Mouse (Mus musculus) common myeloid progenitor, adult 5-6 weeks (primary cell): Measurements from ENCODE around the gene Mrpl45. TPM values are rescaled to one million over a fixed set of nuclear protein-coding genes. Genes with fewer than 3 reads are reported as not detected.
"Not testable (repeated sequence)": the region's sequence is repeated elsewhere in the genome, so short reads cannot be mapped to it uniquely, and the experiment has no call there.

ENCODE experiments used
- ATAC-seq: replicated peaks from 2 replicates; pipeline ENCODE4 v1.8.0; 2016; ENCODE audit warnings: low read depth, mild to moderate bottlenecking, moderate TSS enrichment, inconsistent platforms; ENCODE audit not compliant: poor library complexity, severe bottlenecking
- total RNA-seq: library from RNA; stranded (forward); fragments of 200-1000, 187-1606 nt; gene quantifications from 2 replicates; pipeline ENCODE4 v1.2.3, GENCODE M21; 2017

Gene Mrpl45
- total RNA-seq, 1 experiment from 2014 or later: 23.3 TPM

DNA sequence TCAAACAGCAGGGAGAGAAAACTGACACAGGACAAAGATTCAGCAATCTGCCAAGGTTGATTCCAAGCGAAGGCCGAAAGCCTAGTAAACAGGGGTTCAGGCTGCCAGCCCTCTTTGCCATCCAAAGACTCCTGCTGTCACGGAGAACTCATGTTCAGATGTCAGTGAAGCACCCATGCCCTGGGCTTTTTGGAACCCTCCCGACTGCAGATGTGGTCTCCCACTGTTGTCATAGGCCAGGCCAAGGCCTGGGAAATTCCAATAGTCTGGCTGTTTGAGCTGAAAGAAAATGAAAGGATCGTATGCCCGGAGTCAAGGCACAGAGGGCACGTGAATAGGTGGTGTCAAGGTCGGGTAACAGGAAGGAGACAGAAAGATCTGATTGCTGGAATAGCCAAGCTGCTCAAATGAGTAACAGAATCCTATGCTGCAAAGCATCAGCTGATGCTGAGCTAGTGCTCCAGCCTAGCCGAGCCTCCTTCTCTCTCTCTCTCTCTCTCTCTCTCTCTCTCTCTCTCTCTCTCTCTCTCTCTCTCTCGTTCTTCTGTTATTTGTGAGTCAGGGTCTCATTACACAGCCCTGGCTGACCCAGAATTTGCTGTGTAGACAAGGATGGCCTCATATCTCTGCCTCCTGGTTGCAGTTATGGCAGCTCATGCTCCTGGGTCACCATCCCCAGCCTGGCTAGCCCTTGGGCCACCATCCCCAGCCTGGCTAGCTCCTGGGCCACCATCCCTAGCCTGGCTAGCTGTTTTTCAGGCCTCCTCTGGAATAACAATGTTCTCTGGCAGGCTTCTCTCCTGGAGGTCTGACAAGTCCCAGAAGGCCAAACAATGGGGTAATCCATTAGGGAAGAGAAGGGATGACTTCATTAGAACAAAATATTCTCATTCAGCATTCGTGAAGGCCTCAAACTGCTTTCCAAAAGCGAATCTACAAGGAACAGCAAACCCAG lies 26.0 kb upstream of the Mrpl45 start:
- no peak for ATAC-seq

DNA sequence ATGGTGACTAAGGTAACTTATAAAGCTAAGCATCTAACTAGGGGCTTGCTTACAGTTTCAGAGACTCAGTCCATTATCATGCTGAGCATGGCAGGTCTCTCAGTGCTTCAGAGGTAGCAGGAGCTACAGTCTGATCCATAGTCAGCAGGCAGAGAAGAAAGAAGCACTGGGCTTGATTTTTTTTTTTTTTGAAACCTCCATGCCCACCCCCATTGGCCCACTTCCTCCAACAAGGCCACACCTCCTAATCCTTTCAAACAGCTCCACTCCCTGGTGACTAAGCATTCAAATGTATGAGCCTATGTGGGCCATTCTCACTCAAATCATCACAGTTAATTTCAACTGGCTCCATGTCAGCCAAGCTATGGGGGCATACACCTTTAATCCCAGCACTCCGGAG lies 22.8 kb upstream of the Mrpl45 start:
- ATAC-seq: no peak

DNA sequence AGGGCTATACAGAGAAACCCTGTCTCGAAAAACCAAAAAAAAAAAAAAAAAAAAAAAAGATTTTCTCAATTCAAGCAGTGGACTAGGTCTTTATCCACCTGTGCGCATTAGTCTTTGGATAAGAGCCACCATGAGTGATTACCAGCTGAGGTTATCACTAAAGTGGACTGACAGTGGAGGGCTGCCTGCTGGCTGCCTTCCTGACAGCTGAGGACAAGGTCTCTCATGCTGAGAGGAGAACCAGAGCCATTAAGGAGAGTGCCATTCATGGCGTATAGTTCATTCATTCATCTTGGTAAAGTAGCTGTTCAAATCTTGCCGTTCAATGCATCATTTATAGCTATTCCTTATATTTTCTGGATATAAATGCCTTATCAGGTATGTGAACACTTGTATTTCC lies 19.0 kb upstream of the Mrpl45 start:
- no peak for ATAC-seq

DNA sequence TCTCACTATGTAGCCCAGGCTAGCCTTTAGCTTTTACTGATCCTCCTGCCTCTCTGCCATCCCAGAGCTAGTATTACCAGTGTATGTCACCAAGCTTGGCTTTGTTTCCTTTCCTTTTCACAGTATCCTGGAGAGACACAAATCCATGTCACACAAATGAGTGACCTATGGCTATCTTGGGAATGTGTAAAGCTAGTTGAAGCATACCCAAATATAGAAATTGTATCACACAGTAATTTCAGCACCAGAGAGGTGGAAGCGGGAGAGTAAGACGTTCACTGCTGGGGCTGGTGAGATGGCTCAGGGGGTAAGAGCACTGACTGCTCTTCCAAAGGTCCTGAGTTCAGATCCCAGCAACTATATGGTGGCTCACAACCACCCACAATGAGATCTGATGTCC lies 15.6 kb upstream of the Mrpl45 start:
- ATAC-seq: no peak

DNA sequence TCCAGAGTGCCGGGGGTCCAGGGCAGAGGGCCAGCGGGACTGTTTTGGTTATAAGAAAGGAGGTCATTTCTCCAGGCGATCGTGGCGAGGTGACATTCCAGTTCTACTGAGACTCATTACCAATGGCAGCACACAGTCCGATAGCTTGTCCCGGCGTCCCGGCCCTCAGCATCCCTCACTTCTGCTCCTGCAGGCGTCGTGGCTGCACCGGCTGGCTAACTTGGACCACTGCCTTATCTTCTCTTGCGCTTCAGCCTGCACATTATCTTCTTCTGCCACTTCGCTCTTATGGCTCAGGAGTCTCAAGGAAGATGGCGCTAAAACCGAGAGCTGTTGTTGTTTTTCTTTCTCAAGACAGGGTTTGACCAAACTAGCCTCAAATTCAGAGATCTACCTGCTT lies 14.1 kb upstream of the Mrpl45 start:
- no peak for ATAC-seq

DNA sequence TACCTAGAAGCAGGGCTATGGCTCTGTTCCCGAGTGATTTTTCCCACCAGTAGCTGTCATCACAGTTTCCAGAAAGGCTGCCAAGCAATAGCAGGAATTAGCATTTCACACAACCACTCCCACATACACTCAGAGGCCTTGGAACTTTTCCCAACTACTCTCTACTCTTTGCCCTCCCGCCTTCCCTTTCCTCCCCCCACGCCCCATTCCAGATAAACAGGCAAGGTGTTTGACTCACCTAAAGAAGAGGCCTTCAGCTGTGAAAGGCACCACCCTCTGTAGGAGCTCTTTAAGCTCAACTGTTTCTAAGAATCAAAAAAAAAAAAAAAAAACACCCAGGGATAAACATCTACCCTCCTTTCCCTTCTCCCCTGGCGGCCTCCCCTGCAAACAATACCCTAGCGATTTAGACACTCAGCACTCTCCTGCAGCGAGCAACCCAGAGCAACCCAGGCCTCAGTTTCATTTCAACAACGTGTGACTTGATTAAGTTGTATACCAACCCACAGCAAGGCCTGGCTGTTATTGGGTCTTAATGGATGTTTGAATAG lies 13.2 kb upstream of the Mrpl45 start:
- no peak for ATAC-seq

DNA sequence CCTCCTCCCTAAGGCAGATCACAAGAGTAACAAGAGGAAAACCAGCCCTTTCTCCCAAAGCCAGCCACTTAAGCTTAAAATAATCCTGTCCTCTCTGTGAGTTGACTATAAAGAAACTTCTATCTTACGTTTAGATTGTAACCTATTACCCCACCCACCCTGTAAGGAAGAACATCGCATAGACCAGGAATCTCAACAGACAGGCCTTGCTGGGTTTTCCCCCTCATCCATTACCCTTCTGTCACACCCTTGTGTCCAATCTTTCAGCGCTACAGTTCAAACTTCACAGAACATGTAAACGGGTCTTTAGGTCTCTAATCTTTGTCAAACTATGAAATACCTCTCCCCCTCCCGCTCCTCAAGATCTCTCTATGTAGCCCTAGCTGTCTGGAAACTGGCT lies 10.9 kb upstream of the Mrpl45 start:
- ATAC-seq: no peak

DNA sequence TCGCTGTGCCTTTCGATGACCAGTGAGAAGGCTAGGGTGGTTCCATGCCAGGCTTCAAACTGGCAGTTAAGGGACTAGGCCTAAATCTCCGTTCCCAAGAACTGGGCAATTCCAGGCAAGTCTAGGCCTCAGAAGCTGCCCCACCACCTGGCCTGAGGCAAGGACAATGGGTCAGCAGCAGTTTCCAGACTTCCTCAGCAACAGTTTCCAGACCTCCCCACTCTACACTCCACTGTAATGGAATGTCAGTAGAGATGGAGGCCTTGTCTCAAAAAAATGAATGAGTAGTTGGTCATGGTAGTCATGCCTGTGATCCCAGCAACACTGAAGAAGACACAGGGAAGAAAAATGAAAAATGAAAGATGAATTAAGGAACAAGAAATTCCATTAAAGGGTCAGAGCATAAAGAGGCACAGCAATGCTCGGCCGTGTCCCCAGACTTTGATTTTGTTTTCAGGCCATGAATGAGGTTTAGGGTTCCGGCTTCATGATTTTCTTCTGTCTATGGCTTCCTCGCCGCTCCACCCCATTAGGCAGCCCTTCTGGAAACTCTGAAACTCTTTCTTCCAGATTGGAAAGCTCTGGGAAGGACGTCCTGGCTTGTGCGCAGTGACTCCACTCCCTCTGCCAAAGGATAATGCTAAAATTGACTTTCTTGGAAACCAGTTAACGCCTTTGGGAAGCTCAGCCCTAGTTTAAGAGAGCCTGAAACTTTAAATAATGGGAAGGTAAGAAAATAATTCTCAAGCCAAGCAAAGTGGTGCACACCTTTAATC lies 8.0 kb upstream of the Mrpl45 start:
- no peak for ATAC-seq

DNA sequence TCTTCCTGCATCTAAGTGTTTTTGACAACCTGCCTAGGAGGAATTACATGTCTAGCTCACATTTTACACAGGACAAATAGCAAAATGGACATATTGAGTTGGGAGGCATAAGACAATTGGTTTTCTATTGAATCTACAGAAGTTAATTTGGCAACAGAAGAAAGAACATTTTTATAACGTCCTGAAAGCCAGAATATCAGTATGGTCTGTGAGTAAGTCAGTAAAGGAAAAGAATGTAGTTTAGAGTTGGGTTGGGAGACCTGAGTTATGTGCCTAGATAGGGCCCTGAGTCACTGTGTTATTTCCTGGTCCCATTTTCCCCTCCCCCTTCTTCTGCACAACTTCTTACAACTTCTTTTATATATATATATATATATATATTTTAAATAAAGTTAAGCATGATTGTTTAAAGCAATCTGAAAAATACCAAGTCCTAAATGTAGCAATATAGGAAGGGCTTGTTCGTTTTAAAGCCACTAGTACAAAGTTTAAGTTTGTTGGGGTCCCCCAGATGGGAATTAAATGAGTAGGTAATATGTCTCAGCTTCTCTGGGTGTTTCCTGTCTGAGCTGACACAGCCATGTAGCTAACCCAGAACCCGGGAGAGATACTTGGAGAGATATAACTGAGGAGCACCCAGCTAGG lies 6.6 kb upstream of the Mrpl45 start:
- ATAC-seq: no peak

DNA sequence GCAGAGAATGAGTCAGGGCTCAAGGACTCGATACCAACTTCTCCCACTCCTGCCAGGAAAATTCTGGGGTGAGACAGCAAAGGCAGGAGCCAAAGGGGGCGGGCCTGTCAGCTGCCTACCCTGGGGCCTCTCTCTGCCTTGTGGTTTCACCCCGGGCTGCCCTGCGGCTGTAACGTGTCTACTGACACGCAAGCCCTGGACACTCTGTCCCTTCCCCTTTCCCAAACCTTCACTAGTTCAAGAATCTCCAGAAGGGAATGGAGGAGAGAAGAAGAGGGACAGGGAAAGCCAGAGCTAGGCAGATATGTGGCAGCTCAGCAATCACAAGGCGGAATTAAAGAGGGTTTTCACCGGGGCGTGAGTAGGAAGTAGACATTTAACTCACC lies 6.1 kb upstream of the Mrpl45 start:
- ATAC-seq: peak; percentile 73

DNA sequence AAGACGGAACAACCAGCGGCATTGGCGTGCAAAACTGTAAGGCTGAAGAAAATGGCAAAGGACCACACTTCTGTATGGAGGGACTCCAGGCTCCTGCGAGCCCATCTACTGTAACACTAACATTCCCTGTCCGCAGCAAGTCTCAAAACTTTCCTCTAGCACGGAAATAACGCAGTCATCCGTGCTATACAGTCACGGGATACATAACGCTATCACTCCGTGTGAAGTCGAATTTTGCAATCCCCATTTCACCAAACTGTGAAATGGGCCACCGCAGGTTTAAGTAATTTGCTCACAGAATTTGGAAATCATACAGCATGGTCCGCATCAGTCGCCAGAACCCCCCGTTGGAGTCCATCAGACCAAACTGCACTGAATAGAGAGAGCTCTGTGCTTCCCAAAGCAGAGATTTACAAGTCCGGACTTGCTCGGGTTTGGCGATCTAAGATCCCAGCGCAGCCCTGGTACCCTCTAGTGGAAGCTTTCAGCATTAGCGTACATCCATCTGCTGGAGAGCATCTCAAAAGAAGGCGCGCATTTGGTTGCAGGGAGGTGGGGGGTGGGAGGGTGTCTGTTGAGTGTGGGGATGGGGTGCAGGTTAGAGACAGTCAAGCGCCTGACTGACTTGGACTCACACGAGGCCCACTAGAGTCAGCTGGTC lies 5.5 kb upstream of the Mrpl45 start:
- peak; percentile 67 for ATAC-seq

DNA sequence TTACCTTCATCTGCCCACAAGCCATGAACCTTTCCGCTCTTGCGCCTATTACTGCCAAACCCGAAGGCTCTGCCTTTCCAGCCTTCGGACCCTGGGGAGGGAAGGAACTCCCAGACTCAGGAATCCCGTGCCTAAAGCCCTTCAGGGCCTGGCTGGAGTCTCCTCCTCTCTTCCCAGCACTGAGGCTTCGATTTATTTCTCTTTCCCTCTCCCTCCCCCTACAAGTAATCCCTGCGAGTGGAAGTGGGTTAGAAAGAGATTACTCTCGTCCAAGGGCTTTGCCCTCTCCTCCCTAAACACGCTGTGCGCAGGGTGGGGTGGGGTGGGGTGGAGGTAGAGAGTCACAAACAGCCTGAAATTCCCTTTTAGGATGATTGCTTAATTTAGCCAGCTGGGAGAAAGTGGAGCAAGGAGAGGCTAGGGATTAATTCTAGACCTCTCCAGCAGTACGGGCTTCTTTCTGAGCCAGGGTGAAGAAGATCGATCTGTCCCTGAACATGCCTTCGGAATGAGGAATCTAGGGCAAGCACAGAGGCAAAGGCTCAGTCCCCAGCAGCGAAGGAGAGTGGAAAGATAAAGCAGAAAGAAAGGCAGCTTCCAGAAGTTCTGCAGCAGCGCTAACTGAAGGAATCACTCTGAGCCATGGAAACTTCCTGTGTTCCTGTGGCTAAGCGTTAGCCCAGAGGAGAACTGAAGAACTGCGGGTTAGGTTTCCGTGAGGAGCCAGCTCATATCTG lies 4.5 kb upstream of the Mrpl45 start:
- 0 out of 2 replicates have a peak, but pooled peaks have one; percentile 13 for ATAC-seq

DNA sequence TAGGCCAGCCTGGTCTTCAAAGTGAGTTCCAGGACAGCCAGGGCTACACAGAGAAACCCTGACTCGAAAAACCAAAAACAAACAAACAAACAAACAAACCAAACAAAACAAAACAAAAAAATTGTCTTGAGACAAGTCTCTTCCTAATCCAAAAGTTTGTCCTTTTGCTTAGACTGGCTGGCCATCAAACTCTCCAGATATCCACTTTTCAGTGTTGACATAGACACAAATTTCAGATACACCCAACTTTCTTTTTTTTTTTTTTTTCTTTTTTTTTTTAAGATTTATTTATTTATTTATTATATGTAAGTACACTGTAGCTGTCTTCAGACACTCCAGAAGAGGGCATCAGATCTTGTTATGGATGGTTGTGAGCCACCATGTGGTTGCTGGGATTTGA lies 2.6 kb upstream of the Mrpl45 start:
- not testable (repeated sequence) for ATAC-seq

DNA sequence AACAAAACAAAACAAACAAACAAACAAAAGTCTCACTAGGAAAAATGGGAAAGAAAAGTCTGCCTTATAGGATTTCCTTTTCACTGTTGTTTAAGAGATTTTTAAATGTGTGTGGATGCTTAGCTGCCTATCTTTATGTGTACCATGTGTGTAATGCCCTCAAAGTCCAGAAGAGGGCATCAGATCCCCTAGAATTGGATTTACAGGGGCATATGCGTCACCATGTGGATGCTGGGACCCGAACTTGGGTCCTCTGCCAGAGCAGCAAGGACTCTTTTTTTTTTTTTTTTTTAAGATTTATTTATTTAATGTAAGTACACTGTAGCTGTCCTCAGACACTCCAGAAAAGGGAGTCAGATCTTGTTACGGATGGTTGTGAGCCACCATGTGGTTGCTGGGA lies 1.4 kb upstream of the Mrpl45 start:
- no peak for ATAC-seq

DNA sequence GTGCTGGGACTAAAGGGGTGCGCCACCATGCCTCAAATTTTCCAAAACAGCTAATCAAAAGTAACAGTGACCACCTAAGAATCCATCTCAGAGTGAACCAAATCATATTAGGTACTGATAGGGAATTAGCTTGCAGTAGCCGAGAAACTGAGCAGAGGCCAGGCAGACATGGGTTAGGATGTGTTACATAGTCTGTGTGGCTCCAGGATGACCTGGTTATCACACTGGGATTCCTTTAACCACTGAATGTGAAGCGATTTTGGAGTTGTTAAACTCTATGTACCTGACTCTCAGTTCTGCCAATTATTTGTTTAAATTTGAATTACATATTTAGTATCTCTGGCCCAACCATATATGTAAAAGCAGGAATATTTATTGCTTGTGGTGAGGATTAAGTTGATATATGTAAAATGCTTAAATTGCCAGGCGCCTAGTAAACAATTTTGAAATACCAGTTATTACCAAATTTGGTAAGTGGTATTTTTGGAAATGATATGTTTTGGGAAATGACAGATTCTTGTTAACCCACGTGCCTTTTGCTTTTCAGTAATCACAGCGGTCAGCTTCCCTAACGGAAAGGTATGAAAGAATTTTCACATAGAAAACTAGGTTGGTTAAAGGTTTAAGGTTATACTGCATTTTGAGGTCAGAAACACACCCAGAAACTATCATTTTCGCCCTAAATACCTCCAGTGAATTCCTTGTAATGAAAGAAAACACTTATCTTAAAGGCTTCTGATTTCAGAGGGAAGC lies 589 bp upstream of the Mrpl45 start:
- 0 out of 2 replicates have a peak, but pooled peaks have one; percentile 1 for ATAC-seq

DNA sequence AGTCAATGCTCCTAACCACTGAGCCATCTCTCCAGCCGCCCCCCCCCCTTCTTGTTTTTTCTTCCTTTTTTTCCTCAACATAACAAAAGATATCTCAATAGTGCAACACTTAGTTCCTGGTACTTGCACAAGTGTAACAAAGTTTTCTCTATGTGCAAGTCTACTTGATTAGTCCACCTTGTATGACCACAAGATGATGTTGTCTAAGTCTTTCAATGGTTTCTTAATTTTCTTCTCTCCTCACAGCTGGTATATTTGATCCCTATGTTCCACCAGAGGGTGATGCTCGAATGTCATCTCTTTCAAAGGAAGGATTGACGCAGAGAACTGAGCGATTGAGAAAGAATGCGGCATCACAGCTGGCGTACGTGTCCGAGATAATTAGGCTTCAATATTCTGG lies 5.7 kb downstream of the Mrpl45 start:
- ATAC-seq: no peak

DNA sequence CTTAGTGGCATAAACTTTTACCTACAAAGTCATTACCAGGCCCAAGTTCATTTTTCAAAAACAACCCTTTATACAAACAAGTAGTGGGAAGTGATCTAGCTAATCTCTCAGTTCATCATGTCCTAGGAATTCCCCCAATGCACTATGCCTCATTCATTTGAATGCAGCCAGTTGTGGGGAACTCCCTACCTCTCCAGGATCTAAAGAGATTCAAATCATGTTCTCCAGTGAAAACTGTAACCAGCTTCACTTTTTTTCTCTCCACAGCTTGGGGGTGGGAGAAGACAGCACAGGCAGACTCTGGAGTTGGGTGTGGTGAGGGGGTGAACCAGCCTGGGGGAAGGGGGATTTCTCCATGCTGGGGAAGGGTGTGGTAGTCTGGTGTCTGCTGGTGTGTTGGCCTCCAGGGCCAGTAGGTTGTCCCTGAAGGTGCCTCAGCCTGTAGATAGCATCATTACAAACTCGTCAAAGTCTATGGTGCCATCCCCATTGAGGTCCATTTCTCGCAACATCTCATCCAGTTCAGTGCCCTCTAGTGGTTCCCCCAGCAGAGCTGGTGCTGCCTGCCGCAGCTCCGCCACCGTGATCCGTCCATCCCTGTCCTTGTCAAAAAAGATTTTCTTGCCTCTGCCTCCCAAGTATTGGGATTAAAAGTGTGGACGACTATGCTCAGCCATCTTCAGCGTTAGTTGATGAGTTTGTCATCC lies 6.5 kb downstream of the Mrpl45 start:
- peak; percentile 73 for ATAC-seq

DNA sequence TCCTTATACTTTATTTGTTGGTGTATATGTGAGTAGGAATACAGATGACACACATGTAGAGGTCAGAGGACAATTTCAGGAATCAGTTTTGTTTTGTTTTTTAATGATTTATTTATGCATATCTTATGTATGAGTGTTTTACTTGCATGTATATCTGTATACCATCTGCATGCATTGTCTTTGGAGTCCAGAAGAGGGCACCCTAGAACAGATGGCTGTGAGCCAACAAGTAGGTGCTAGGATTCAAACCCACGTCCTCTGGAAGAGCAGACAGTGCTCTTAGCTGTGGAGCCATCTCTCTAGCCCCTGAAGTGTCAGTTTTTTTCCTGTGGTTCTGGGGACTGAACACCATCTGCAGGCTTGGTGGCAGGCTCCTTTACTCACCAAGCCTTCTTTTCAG lies 9.7 kb downstream of the Mrpl45 start:
- ATAC-seq: no peak
